Mouse (Mus musculus) liver, embryonic 14.5 days (tissue): Measurements from ENCODE around the gene Gab2.

ENCODE experiments used
- CTCF ChIP-seq: IDR thresholded peaks from 2 replicates; pipeline ENCODE4 v1.5.1; 2016; ENCODE audit warnings: antibody characterized with exemption, low read depth, control low read depth
- EP300 ChIP-seq: IDR thresholded peaks from 2 replicates; pipeline ENCODE4 v1.6.1; 2016; ENCODE audit warnings: antibody characterized with exemption, low read depth

DNA sequence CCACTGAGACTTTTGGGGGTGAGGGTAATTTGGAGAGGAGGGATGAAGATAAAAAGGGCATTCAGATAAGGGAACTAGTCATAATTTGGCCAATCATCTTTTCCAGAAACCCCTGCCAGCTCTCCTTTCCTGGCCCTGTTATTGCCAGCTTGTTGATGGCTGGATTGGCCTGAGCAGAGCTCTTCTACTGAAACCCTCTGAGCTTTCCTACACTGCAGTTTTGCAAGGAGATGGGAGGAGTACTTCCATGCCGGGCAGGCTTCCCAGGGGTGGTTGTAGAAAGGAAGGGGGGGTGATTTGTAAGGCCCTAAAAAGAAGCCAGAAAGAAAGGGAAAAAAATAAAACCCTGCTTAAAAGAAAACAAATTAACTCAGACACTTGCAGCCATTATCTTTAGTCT, 181.2 kb downstream of the Gab2 start:
- TF ChIP-seq CTCF (no peak), EP300 (no peak)
